Mouse (Mus musculus) liver, adult 10 weeks (tissue): Measurements from ENCODE around the gene Mad2l2. TPM values are rescaled to one million over a fixed set of nuclear protein-coding genes. Genes with fewer than 3 reads are reported as not detected.

Source experiments
- polyA plus RNA-seq: library from polyadenylated mRNA; stranded (reverse); fragments of 350-450 nt; fragmentation: Illumina TruSeq; extraction: RNeasy Lipid Tissue Mini Kit (QIAGEN cat#74804); gene quantifications from one replicate; pipeline ENCODE4 v1.2.3, GENCODE M21; 2014; ENCODE audit warnings: low read depth, low replicate concordance

The Mad2l2 gene
- 7.5 TPM for polyA plus RNA-seq

GRCm38 (mm10) chr4:148130133-148130532, at the start of gene Mad2l2:
Gene Mad2l2, plus strand, starts transcription at chr4:148130384.

GRCm38 (mm10) chr4:148087907-148088527, 42.2 kb upstream of the Mad2l2 start, which contains the start of gene Agtrap:
Gene Agtrap, minus strand, starts transcription at chr4:148088031.

GRCm38 (mm10) chr4:148130561-148131413, 603 bp downstream of the Mad2l2 start, which contains the start of gene Draxin:
Gene Draxin, minus strand, starts transcription at chr4:148130698.

GRCm38 (mm10) chr4:148151267-148152168, 21.3 kb downstream of the Mad2l2 start, which contains the start of gene Fbxo6:
Gene Fbxo6, minus strand, starts transcription at chr4:148152140.

GRCm38 (mm10) chr4:148160436-148161390, 30.5 kb downstream of the Mad2l2 start, which contains the start of the genes Fbxo44 and Fbxo2:
Gene Fbxo44, minus strand, starts transcription at chr4:148160482.
Gene Fbxo2, plus strand, starts transcription at chr4:148160621.

Other genes starting within 250 kb of the Mad2l2 start
- 21.5 TPM for gene Mfn2, start 225.7 kb upstream of the Mad2l2 start, polyA plus RNA-seq
- gene Plod1, start 193.6 kb upstream of the Mad2l2 start, polyA plus RNA-seq: 3.8 TPM
- 3.3 TPM for gene 2510039O18Rik, start 189.5 kb upstream of the Mad2l2 start, polyA plus RNA-seq
- gene Nppb, start 144.6 kb upstream of the Mad2l2 start, polyA plus RNA-seq: not detected
- gene Nppa, start 129.7 kb upstream of the Mad2l2 start, polyA plus RNA-seq: not detected
- 1.1 TPM for gene Clcn6, start 91.6 kb upstream of the Mad2l2 start, polyA plus RNA-seq
- 2.1 TPM for gene Mthfr, start 91.3 kb upstream of the Mad2l2 start, polyA plus RNA-seq
- 1.2 TPM for gene Agtrap, start 42.4 kb upstream of the Mad2l2 start, polyA plus RNA-seq
- not detected for gene Draxin, start 314 bp downstream of the Mad2l2 start, polyA plus RNA-seq
- gene Fbxo6, start 21.8 kb downstream of the Mad2l2 start, polyA plus RNA-seq: 3.2 TPM
- 0.56 TPM for gene Fbxo44, start 30.1 kb downstream of the Mad2l2 start, polyA plus RNA-seq
- gene Fbxo2, start 30.2 kb downstream of the Mad2l2 start, polyA plus RNA-seq: not detected
- gene Disp3, start 157.6 kb downstream of the Mad2l2 start, polyA plus RNA-seq: not detected